Mouse (Mus musculus): ENCODE data around the gene Msi1.
"Not testable (repeated sequence)": the region's sequence is repeated elsewhere in the genome, so short reads cannot be mapped to it uniquely, and the experiment has no call there.

GRCm38 (mm10) chr5:115442663-115443062 is 13.3 kb downstream of the Msi1 start:
- not testable (repeated sequence) for TF ChIP-seq CTCF (IDR thresholded peaks at IDR 0.05; ENCODE audit: control insufficient read depth, insufficient read depth, insufficient read length); MAX (IDR thresholded peaks at IDR 0.05); USF1 (IDR thresholded peaks at IDR 0.05; ENCODE audit: low read depth); FOSL1 (IDR thresholded peaks at IDR 0.05; ENCODE audit: insufficient read depth, low read length, poor library complexity, severe bottlenecking); CEBPB (IDR thresholded peaks at IDR 0.05; ENCODE audit: low read depth); MYOG (IDR thresholded peaks at IDR 0.05; ENCODE audit: control insufficient read depth, extremely low read depth, insufficient read length)
